Mouse (Mus musculus) thymus, adult 2 months (tissue): ENCODE data around the gene Zc2hc1c. TPM values are rescaled to one million over a fixed set of nuclear protein-coding genes. Genes with fewer than 3 reads are reported as not detected.

ENCODE experiments used
- DNase-seq: peaks from one replicate; pipeline ENCODE4 v3.0.0; 2021
- H3K27ac ChIP-seq: fragments of 200-500 bp; 2 replicates; pipeline ENCODE4 v1.5.1; 2012; ENCODE audit warnings: low read length, control low read depth; ENCODE audit not compliant: control insufficient read depth, insufficient read depth
- H3K27me3 ChIP-seq: fragments of 200-500 bp; 2 replicates; pipeline ENCODE4 v1.6.1; 2012; ENCODE audit warnings: mild to moderate bottlenecking, low read length, moderate library complexity, mixed read lengths; ENCODE audit not compliant: control insufficient read depth, insufficient read depth
- H3K36me3 ChIP-seq: fragments of 200-500 bp; 2 replicates; pipeline ENCODE4 v1.6.1; 2012; ENCODE audit warnings: mild to moderate bottlenecking, low read length, moderate library complexity; ENCODE audit not compliant: control insufficient read depth, insufficient read depth
- H3K4me1 ChIP-seq: fragments of 200-500 bp; replicated peaks from 2 replicates; pipeline ENCODE4 v1.6.1; 2012; ENCODE audit warnings: low read length; ENCODE audit not compliant: control insufficient read depth, insufficient read depth
- H3K4me3 ChIP-seq: fragments of 200-500 bp; 2 replicates; pipeline ENCODE4 v1.5.1; 2012; ENCODE audit warnings: mild to moderate bottlenecking, low read length, control low read depth, moderate library complexity; ENCODE audit not compliant: control insufficient read depth, insufficient read depth
- CTCF ChIP-seq: fragments of 200-500 bp; IDR thresholded peaks from 2 replicates; pipeline ENCODE4 v1.5.1; 2012; ENCODE audit warnings: mild to moderate bottlenecking, control low read depth, low read length, moderate library complexity, borderline replicate concordance; ENCODE audit not compliant: control insufficient read depth, poor library complexity, insufficient read depth; ENCODE audit errors: extremely low read depth
- POLR2A ChIP-seq: fragments of 200-500 bp; IDR thresholded peaks from 2 replicates; pipeline ENCODE4 v1.6.1; 2012; ENCODE audit warnings: mild to moderate bottlenecking, low read length, control low read depth, moderate library complexity; ENCODE audit not compliant: control insufficient read depth, poor library complexity, insufficient read depth; ENCODE audit errors: extremely low read depth
- WGBS: fragments of 180-500 bp; shearing (Covaris S2); methylation state at CpG from one replicate; pipeline ENCODE4 v1.1.7; 2018; 5-methylcytosine and 5-hydroxymethylcytosine counted together
- polyA plus RNA-seq: library from polyadenylated mRNA; depleted of rRNA; stranded (reverse); fragments of >200 nt; gene quantifications from 2 replicates; pipeline ENCODE4 v1.2.3, GENCODE M21; 2012

Zc2hc1c gene
- polyA plus RNA-seq, 1 experiment, result 0.15 TPM

GRCm38 (mm10) chr12:85298835-85299180 lies 10.4 kb downstream of the Zc2hc1c start:
- H3K4me1 ChIP-seq, result no peaks in the 10 kb centered on the region
- TF ChIP-seq POLR2A, result no peak
- no peak for TF ChIP-seq CTCF
- DNase-seq, result no peak
- no peak overlapping the region for H3K4me3 ChIP-seq
- no peak overlapping the region for H3K27ac ChIP-seq
- WGBS, result 98% methylated on average over 1 of the region's 1 CpGs
- H3K36me3 ChIP-seq, result peaks cover 19% of the 10 kb centered on the region; the same call in 1 of the 2 replicates
- H3K27me3 ChIP-seq, result no peaks in the 10 kb centered on the region

- no peaks in the 10 kb centered on the region for H3K27me3 ChIP-seq
- peaks cover 3% of the 10 kb centered on the region for H3K4me1 ChIP-seq
- 95% methylated on average over 2 of the region's 2 CpGs for WGBS
- H3K27ac ChIP-seq, result no peak overlapping the region
- no peak for DNase-seq
- TF ChIP-seq POLR2A, result no peak
- TF ChIP-seq CTCF, result no peak
- no peak overlapping the region for H3K4me3 ChIP-seq
- H3K36me3 ChIP-seq, result peaks cover 38% of the 10 kb centered on the region
Measured at GRCm38 (mm10) chr12:85303256-85303655, 14.9 kb downstream of the Zc2hc1c start.

DNA sequence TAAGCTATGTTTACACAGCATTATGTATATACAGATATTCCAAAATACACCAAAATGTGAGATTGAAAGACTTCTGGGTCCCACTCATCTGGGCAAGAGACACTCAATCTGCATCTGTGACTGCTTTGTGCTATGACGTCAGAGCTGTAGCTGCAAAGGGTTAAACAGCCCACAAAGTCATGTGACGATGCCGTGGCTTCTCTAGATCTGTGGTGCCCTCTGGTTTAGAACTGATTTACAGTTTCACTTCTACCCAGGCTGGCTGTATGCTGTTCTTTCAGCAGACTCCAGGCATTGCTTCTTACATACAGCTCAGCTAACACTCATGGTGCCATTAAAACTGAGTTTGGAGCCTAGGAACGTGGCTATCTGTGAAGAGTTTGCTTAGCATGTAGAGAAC lies 16.3 kb downstream of the Zc2hc1c start:
- DNase-seq, result peak; percentile 12
- Histone ChIP-seq H3K4me3 (no peak overlapping the region), H3K27me3 (no peaks in the 10 kb centered on the region), H3K27ac (no peak overlapping the region), H3K4me1 (peaks cover 3% of the 10 kb centered on the region), H3K36me3 (peaks cover 50% of the 10 kb centered on the region)
- TF ChIP-seq POLR2A (no peak), CTCF (no peak)
- WGBS, result 42% methylated on average over 4 of the region's 4 CpGs

DNA sequence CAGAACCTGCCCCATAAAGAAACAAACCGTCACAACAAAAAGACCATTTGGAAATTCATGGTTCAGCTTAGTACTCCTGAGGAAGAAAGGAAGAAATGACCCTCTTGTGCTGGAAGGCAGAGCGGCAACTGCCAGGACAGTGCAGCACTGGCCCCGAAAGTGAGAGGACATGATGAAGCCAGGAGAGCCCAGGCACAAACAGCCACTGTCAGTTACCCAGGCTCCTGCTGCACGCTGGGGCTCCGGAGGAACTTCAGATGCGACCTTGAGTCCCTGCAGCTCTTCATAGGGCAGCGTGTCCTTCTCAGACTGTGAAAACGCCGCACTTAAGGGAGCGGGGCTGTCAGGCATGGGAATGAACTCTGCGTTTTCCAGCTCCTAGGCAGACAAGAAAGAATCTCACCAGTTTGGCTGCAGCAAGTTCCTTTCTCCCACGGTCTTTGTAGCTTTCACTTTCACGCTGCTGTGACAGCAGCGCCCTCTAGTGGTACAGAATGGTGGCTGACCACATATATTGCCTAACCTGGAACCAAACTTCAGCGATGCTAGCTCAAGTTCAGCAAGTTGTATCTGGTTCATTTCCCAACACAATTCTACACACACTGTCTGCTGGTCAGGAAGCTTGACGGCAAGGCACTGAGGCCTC lies 17.0 kb downstream of the Zc2hc1c start:
- DNase-seq, result peak; percentile 80
- H3K4me1 ChIP-seq, result peaks cover 3% of the 10 kb centered on the region
- H3K27me3 ChIP-seq, result no peaks in the 10 kb centered on the region
- WGBS, result 42% methylated on average over 16 of the region's 16 CpGs
- peaks cover 57% of the 10 kb centered on the region for H3K36me3 ChIP-seq
- H3K4me3 ChIP-seq, result peak overlapping the region; percentile 22; the same call in 1 of the 2 replicates
- TF ChIP-seq CTCF (peak; percentile 48; the same call in 1 of the 2 replicates), POLR2A (no peak)
- H3K27ac ChIP-seq, result no peak overlapping the region

DNA sequence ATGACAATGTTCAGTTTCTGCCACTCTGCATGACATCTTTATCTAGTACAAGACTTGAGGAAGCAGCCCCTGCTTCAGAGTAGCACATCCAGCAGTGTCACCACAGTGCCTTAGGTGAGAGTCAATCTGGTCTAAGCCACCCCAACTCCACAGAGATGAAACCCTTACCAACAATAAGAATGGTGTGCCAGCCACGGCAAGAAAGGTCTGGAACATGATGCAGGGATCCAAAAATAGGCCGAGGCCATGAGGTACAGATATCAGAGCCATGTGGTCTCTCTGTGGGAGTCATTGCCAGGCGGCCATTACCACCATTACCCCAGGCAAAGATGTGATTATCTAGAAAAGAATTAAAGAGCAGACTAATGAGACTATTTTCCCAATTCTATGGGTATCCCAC lies 20.3 kb downstream of the Zc2hc1c start:
- 92% methylated on average over 3 of the region's 3 CpGs for WGBS

GRCm38 (mm10) chr12:85330153-85330552 lies 41.8 kb downstream of the Zc2hc1c start:
- WGBS, result 95% methylated on average over 7 of the region's 7 CpGs
- TF ChIP-seq CTCF (no peak), POLR2A (no peak)
- DNase-seq, result no peak

More for the DNA sequence above, 20.3 kb downstream of the Zc2hc1c start:
- Histone ChIP-seq H3K4me1 (peaks cover 3% of the 10 kb centered on the region), H3K4me3 (no peak overlapping the region), H3K27me3 (no peaks in the 10 kb centered on the region), H3K36me3 (peaks cover 65% of the 10 kb centered on the region), H3K27ac (no peak overlapping the region)
- TF ChIP-seq POLR2A, result no peak
- no peak for TF ChIP-seq CTCF
- DNase-seq, result no peak

More at GRCm38 (mm10) chr12:85330153-85330552, 41.8 kb downstream of the Zc2hc1c start:
- H3K4me3 ChIP-seq, result no peak overlapping the region
- H3K4me1 ChIP-seq, result no peaks in the 10 kb centered on the region
- no peak overlapping the region for H3K27ac ChIP-seq
- no peaks in the 10 kb centered on the region for H3K27me3 ChIP-seq
- H3K36me3 ChIP-seq, result peaks cover 66% of the 10 kb centered on the region
